Mouse (Mus musculus) effector memory CD4-positive, alpha-beta T cell, adult 5 months (primary cell): ENCODE results near the gene Hal. TPM values are rescaled to one million over a fixed set of nuclear protein-coding genes. Genes with fewer than 3 reads are reported as not detected.

ENCODE experiments used
- polyA plus RNA-seq: library from polyadenylated mRNA; unstranded; fragments of 100-300 nt; shearing (Covaris generic); gene quantifications from one replicate; pipeline ENCODE4 v1.2.1, GENCODE M21; 2017

Gene Hal
- not detected for polyA plus RNA-seq

DNA sequence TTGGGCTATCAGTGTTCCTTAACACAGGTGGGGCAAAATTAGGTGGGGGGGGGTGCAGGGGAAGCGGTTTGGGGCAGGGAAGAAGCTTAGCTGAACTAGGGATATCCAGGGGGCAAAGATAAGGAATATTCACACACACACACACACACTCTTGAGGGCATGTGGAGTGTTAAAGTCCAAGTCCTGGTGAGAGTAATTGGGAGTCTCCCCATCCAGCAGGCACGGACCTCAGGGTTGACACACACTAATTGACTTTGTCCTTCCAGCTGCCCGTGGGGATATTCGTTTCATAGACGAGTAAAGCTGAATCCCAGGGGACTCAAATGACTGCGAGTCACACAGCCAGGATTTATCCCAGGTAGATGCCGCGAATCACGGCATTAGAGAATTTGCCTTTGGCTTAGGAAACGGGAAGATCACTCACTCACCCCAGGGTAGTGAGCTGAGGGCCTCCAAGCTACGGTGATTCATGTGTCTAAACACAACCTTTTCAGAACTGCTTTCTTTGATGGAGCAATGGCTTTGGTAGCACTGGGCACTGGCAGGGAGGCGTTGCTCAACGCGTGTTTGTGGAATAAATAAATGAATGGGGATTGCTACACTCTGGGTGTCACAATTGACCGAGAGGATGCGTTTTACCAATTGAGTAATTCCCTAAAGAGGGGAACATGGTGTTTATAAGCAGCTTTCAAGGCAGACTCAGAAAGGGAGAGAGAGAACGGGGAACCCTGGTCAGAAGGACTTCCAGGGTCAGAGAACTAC, at the start of gene Hal:
Gene Hal, plus strand, starts transcription at position 703 of the 762 bp plus-strand sequence.

DNA sequence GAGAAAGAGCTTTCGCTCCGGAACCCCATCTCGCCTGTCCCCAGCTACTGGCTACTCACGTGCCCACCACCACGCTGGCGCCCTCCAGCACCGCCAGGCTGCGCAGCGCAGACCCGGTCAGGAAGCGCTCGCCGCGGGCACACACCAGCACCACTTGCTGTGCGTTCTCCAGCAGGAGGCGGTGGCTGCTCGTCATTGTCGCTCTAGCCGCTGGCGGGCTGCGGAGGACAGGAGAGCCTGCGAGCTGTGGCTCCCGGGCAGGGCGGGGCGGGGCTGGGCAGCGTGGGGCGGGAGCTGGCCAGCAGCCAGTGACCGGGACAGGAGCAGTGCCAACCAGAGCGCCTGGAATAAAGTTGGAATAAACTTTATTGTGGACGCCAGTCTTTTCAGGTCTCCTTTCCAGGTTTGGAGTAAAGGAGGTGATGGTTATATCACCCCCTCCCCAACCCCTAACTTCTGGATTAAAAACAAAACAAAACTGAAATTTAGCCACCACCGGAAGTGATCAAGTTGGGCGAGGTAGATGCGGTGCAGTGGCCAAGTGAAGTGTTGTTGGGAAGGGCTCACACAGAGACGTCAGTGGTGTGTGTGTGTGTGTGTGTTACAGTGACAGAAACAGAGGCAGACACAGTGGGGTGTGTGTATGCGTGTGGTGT, 51.3 kb downstream of the Hal start, which contains the start of gene Amdhd1:
Gene Amdhd1, minus strand, starts transcription at position 259 of the 656 bp plus-strand sequence.

DNA sequence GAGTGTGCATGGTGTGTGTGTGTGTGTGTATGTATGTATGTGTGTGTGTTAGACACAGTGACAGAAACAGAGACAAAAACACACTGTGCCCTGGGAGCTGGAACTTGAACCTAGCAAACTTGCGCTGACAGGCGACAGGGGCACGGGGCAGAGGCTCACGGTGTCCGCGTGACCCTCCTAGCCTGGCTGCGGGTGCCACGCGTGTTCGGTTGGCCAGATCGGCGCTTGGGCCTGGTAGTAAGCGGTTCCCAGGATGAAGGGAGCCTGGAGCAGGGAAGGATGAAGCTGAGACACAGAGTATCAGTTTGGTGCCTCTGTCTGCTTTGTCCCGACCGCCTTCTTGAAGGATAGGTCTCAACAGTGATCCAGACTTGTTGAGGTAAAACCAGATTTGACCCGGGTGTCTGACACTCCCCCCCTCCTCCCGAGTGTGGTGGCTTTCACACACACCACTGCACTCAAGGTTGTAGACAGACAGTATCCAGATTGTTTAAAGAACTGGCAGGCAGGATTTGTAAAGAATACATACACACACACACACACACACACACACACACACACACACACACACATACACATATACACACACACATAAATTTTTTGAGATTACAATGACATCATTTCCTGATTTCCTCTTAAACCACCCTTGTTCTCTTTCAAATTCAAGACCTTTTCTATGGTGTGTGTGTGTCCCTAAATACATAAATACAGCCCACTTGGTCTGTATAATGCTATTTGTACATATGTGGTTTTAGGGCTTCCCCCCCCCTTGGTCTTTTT, 52.1 kb downstream of the Hal start, which contains the start of gene Ccdc38:
Gene Ccdc38, plus strand, starts transcription at position 202 of the 780 bp plus-strand sequence.

Other genes with a start within 250 kb of the Hal start
- gene Elk3, start 177.6 kb upstream of the Hal start, polyA plus RNA-seq, result 31.1 TPM
- gene Lta4h, start 35.4 kb upstream of the Hal start, polyA plus RNA-seq, result 134 TPM
- not detected for gene Amdhd1, start 51.3 kb downstream of the Hal start, polyA plus RNA-seq
- 0.57 TPM for gene Ccdc38, start 51.9 kb downstream of the Hal start, polyA plus RNA-seq
- 43.3 TPM for gene Snrpf, start 100.9 kb downstream of the Hal start, polyA plus RNA-seq
- not detected for gene Ntn4, start 151.9 kb downstream of the Hal start, polyA plus RNA-seq